Mouse (Mus musculus): ENCODE results near the gene Itpr3. TPM values are rescaled to one million over a fixed set of nuclear protein-coding genes. Genes with fewer than 3 reads are reported as not detected.
A peak's percentile ranks its signal among the peaks of the same experiment; 100 is the strongest.

Gene Itpr3
- total and polyA plus RNA-seq, 2 experiments from 2014 or later: 0.90 to 4.7 TPM

DNA sequence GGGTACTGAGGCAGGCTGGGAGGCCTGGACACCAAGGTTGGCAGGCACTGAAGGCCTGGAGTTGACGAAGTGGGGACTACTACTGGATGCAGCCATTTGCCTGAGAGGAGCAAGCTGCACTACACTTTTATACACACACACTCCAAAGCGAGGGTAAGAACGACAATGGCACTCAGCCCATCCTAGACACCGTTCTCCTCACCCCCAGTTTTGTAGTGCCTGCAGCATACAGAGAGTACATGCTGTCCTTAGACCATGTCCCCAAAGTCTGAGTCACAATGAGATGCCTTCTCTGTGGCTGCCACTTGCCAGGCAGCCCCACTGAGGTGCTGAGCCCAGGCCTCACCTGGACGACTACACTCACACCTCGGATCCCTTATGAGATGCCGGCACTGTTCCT, 72.7 kb downstream of the Itpr3 start:
- no peak for DNase-seq (ENCODE audit: low spot score)
- no peak for TF ChIP-seq CTCF (IDR thresholded peaks at IDR 0.05)
- Histone ChIP-seq H3K4me2 (ENCODE audit: low read depth, low read length, poor library complexity, severe bottlenecking) (no peak overlapping the region), H3K9me3 (ENCODE audit: low read length) (no peaks in the 10 kb centered on the region), H3K4me3 (ENCODE audit: low read depth, low read length) (no peak overlapping the region), H3K9ac (replicated peaks; ENCODE audit: low read length, poor library complexity, severe bottlenecking) (no peak overlapping the region), H3K4me1 (ENCODE audit: insufficient read depth, low read length) (peaks cover 21% of the 10 kb centered on the region; the same call in 1 of the 2 replicates), H3K36me3 (ENCODE audit: insufficient read depth, low read length) (no peaks in the 10 kb centered on the region; the same call in 1 of the 2 replicates), H3K27ac (ENCODE audit: low read depth, low read length) (no peak overlapping the region; the same call in 1 of the 2 replicates), H3K27me3 (ENCODE audit: insufficient read depth, low read length) (no peaks in the 10 kb centered on the region)
- no peak for ATAC-seq (ENCODE audit: low FRiP score)
- 86% methylated on average over 7 of the region's 7 CpGs for WGBS

DNA sequence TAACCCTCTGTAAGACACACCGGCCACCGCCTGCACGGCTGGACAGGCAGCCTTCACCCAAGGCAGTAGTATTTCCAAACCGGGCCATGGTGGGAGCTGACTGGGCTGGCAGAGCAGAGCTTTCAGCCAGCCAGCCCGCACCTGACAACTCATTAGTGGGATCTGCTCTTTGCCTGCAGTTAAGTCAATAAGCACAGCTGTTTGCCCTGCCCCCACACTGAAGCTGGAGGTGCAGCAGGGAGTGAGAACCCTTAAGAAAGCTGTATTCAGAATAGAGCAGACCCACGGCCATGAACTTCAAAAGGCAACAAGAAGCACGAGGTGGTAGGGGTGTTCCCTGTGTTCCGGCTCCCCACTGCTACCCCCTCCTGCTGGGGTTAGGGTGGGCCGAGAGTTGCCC, 73.1 kb downstream of the Itpr3 start:
- Histone ChIP-seq H3K9ac (replicated peaks; ENCODE audit: low read length, poor library complexity, severe bottlenecking) (no peak overlapping the region), H3K36me3 (ENCODE audit: insufficient read depth, low read length) (no peaks in the 10 kb centered on the region; the same call in 1 of the 2 replicates), H3K4me2 (ENCODE audit: low read depth, low read length, poor library complexity, severe bottlenecking) (no peak overlapping the region), H3K9me3 (ENCODE audit: low read length) (no peaks in the 10 kb centered on the region), H3K4me1 (ENCODE audit: insufficient read depth, low read length) (peaks cover 21% of the 10 kb centered on the region; the same call in 1 of the 2 replicates), H3K27me3 (ENCODE audit: insufficient read depth, low read length) (no peaks in the 10 kb centered on the region), H3K27ac (ENCODE audit: low read depth, low read length) (no peak overlapping the region; the same call in 1 of the 2 replicates), H3K4me3 (ENCODE audit: low read depth, low read length) (no peak overlapping the region)
- no peak for TF ChIP-seq CTCF (IDR thresholded peaks at IDR 0.05)
- no peak for ATAC-seq (ENCODE audit: low FRiP score)
- DNase-seq (ENCODE audit: low spot score): peak; percentile 56
- 48% methylated on average over 9 of the region's 9 CpGs for WGBS

- Histone ChIP-seq H3K9me3 (ENCODE audit: low read length) (no peaks in the 10 kb centered on the region), H3K4me3 (ENCODE audit: low read depth, low read length) (no peak overlapping the region), H3K4me1 (ENCODE audit: insufficient read depth, low read length) (peaks cover 18% of the 10 kb centered on the region; the same call in 1 of the 2 replicates), H3K36me3 (ENCODE audit: insufficient read depth, low read length) (no peaks in the 10 kb centered on the region; the same call in 1 of the 2 replicates), H3K9ac (replicated peaks; ENCODE audit: low read length, poor library complexity, severe bottlenecking) (no peak overlapping the region), H3K27ac (ENCODE audit: low read depth, low read length) (no peak overlapping the region), H3K27me3 (ENCODE audit: insufficient read depth, low read length) (no peaks in the 10 kb centered on the region), H3K4me2 (ENCODE audit: low read depth, low read length, poor library complexity, severe bottlenecking) (no peak overlapping the region)
- DNase-seq (ENCODE audit: low spot score) (no peak), ATAC-seq (ENCODE audit: low FRiP score) (no peak)
- 83% methylated on average over 10 of the region's 10 CpGs for WGBS
- no peak for TF ChIP-seq CTCF (IDR thresholded peaks at IDR 0.05)
Observed at GRCm38 (mm10) chr17:27131240-27131665, 74.1 kb downstream of the Itpr3 start.

GRCm38 (mm10) chr17:27132238-27132637, 75.1 kb downstream of the Itpr3 start:
- DNase-seq (ENCODE audit: low spot score): no peak
- H3K4me2 ChIP-seq (ENCODE audit: low read depth, low read length, poor library complexity, severe bottlenecking): no peak overlapping the region
- H3K9ac ChIP-seq (replicated peaks; ENCODE audit: low read length, poor library complexity, severe bottlenecking): no peak overlapping the region
- peaks cover 11% of the 10 kb centered on the region; the same call in 1 of the 2 replicates for H3K4me1 ChIP-seq (ENCODE audit: insufficient read depth, low read length)
- TF ChIP-seq CTCF (IDR thresholded peaks at IDR 0.05): no peak
- H3K27ac ChIP-seq (ENCODE audit: low read depth, low read length): no peak overlapping the region
- ATAC-seq (ENCODE audit: low FRiP score): no peak
- WGBS: 91% methylated on average over 10 of the region's 10 CpGs
- no peaks in the 10 kb centered on the region for H3K27me3 ChIP-seq (ENCODE audit: insufficient read depth, low read length)
- H3K4me3 ChIP-seq (ENCODE audit: low read depth, low read length): no peak overlapping the region
- no peaks in the 10 kb centered on the region for H3K9me3 ChIP-seq (ENCODE audit: low read length)
- H3K36me3 ChIP-seq (ENCODE audit: insufficient read depth, low read length): no peaks in the 10 kb centered on the region; the same call in 1 of the 2 replicates

GRCm38 (mm10) chr17:27133551-27134141, 76.5 kb downstream of the Itpr3 start, which contains the start of gene Uqcc2:
Gene Uqcc2, minus strand, starts transcription at chr17:27133916.
- Histone ChIP-seq H3K36me3 (ENCODE audit: insufficient read depth, low read length) (no peaks in the 10 kb centered on the region; the same call in 1 of the 2 replicates), H3K9ac (replicated peaks; ENCODE audit: low read length, poor library complexity, severe bottlenecking) (peak within 1 kb of the TSS; percentile 80), H3K27ac (ENCODE audit: low read depth, low read length) (peak within 1 kb of the TSS; percentile 89), H3K4me3 (ENCODE audit: low read depth, low read length) (peak within 1 kb of the TSS; percentile 64), H3K9me3 (ENCODE audit: low read length) (no peaks in the 10 kb centered on the region), H3K4me2 (ENCODE audit: low read depth, low read length, poor library complexity, severe bottlenecking) (peak within 1 kb of the TSS; percentile 48), H3K4me1 (ENCODE audit: insufficient read depth, low read length) (peaks cover 9% of the 10 kb centered on the region; the same call in 1 of the 2 replicates), H3K27me3 (ENCODE audit: insufficient read depth, low read length) (no peaks in the 10 kb centered on the region)
- peak; percentile 79 for TF ChIP-seq CTCF (IDR thresholded peaks at IDR 0.05)
- DNase-seq (ENCODE audit: low spot score): peak; percentile 99
- under 1% methylated on average over 40 of the region's 46 CpGs for WGBS
- ATAC-seq (ENCODE audit: low FRiP score): peak; percentile 90

GRCm38 (mm10) chr17:27134187-27134586, 77.1 kb downstream of the Itpr3 start:
- TF ChIP-seq CTCF (IDR thresholded peaks at IDR 0.05): no peak
- Histone ChIP-seq H3K4me3 (ENCODE audit: low read depth, low read length) (peak overlapping the region; percentile 64; the same call in 1 of the 2 replicates), H3K9me3 (ENCODE audit: low read length) (no peaks in the 10 kb centered on the region), H3K4me1 (ENCODE audit: insufficient read depth, low read length) (peaks cover 8% of the 10 kb centered on the region; the same call in 1 of the 2 replicates), H3K27ac (ENCODE audit: low read depth, low read length) (peak overlapping the region; percentile 89), H3K27me3 (ENCODE audit: insufficient read depth, low read length) (no peaks in the 10 kb centered on the region), H3K36me3 (ENCODE audit: insufficient read depth, low read length) (no peaks in the 10 kb centered on the region; the same call in 1 of the 2 replicates), H3K4me2 (ENCODE audit: low read depth, low read length, poor library complexity, severe bottlenecking) (peak overlapping the region; percentile 48), H3K9ac (replicated peaks; ENCODE audit: low read length, poor library complexity, severe bottlenecking) (no peak overlapping the region)
- ATAC-seq (ENCODE audit: low FRiP score): peak; percentile 20; the same call in 1 of the 2 replicates
- DNase-seq (ENCODE audit: low spot score): no peak
- 20% methylated on average over 9 of the region's 9 CpGs for WGBS
